Mouse (Mus musculus) heart, adult 2 months (tissue): ENCODE results near the gene Slit3. TPM values are rescaled to one million over a fixed set of nuclear protein-coding genes. Genes with fewer than 3 reads are reported as not detected.

Experiments
- DNase-seq, 2 experiments: peaks; one replicate each; pipeline ENCODE4 v3.0.0; 2021
- H3K27ac ChIP-seq: fragments of 200-600 bp; 2 replicates; pipeline ENCODE4 v1.8.1; 2022
- H3K27me3 ChIP-seq: fragments of 200-500 bp; 2 replicates; pipeline ENCODE4 v1.6.1; 2012; ENCODE audit warnings: mild to moderate bottlenecking, low read length, inconsistent platforms, mixed read lengths; ENCODE audit not compliant: control insufficient read depth, insufficient read depth
- H3K36me3 ChIP-seq: fragments of 200-500 bp; 2 replicates; pipeline ENCODE4 v1.6.1; 2012; ENCODE audit warnings: low read length, inconsistent platforms; ENCODE audit not compliant: control insufficient read depth, insufficient read depth
- H3K4me1 ChIP-seq: fragments of 200-500 bp; 2 replicates; pipeline ENCODE4 v1.6.1; 2011; ENCODE audit warnings: low read length; ENCODE audit not compliant: control insufficient read depth, insufficient read depth
- H3K4me3 ChIP-seq: fragments of 200-600 bp; 2 replicates; pipeline ENCODE4 v1.8.1; 2022
- H3K79me2 ChIP-seq: fragments of 200-500 bp; replicated peaks from 2 replicates; pipeline ENCODE4 v1.6.1; 2012; ENCODE audit warnings: mild to moderate bottlenecking, inconsistent platforms, low read length, moderate library complexity, mixed read lengths; ENCODE audit not compliant: control insufficient read depth, insufficient read depth
- H3K9ac ChIP-seq: fragments of 200-500 bp; 2 replicates; pipeline ENCODE4 v1.6.1; 2012; ENCODE audit warnings: low read depth, mild to moderate bottlenecking, control low read depth, inconsistent platforms, low read length, mixed read lengths
- CTCF ChIP-seq: fragments of 200-600 bp; IDR thresholded peaks from 2 replicates; pipeline ENCODE4 v1.8.1; 2022; ENCODE audit warnings: antibody characterized with exemption, mild to moderate bottlenecking, moderate library complexity
- EP300 ChIP-seq: fragments of 200-500 bp; IDR thresholded peaks from 2 replicates; pipeline ENCODE4 v1.6.1; 2011; ENCODE audit warnings: low read depth, low read length, control low read depth; ENCODE audit not compliant: insufficient read depth
- POLR2A ChIP-seq: fragments of 200-500 bp; IDR thresholded peaks from 2 replicates; pipeline ENCODE4 v1.6.1; 2011; ENCODE audit warnings: mild to moderate bottlenecking, low read depth, low read length, control low read depth; ENCODE audit not compliant: insufficient read depth
- WGBS: fragments of 180-500 bp; shearing (Covaris S2); methylation state at CpG from one replicate; pipeline ENCODE4 v1.1.7; 2018; 5-methylcytosine and 5-hydroxymethylcytosine counted together
- intact Hi-C: fragments of 180-260 bp; cut with DNase I; formaldehyde crosslinking; loops from one replicate; pipeline ENCODE4 v1.15.1; 2025
- polyA plus RNA-seq: library from polyadenylated mRNA; depleted of rRNA; stranded (reverse); fragments of >200 nt; gene quantifications from 2 replicates; pipeline ENCODE4 v1.2.3, GENCODE M21; 2012
- total RNA-seq, 2 experiments: library from RNA; stranded (reverse); gene quantifications; 2 replicates each; pipeline ENCODE4 v1.2.3; 2021

Slit3 gene
- total and polyA plus RNA-seq, 3 experiments: 12.3 to 15.8 (median 14.6) TPM

GRCm38 (mm10) chr11:35491701-35492100 lies 370.7 kb downstream of the Slit3 start:
- no peak for TF ChIP-seq EP300
- TF ChIP-seq POLR2A: no peak
- TF ChIP-seq CTCF: no peak
- Histone ChIP-seq H3K4me3 (no peak overlapping the region), H3K27ac (no peak overlapping the region), H3K79me2 (no peaks in the 10 kb centered on the region), H3K36me3 (no peaks in the 10 kb centered on the region), H3K27me3 (no peaks in the 10 kb centered on the region), H3K4me1 (no peaks in the 10 kb centered on the region), H3K9ac (no peak overlapping the region)
- WGBS: 64% methylated on average over 5 of the region's 5 CpGs
- intact Hi-C loops: no loop called here
- DNase-seq: no peak

DNA sequence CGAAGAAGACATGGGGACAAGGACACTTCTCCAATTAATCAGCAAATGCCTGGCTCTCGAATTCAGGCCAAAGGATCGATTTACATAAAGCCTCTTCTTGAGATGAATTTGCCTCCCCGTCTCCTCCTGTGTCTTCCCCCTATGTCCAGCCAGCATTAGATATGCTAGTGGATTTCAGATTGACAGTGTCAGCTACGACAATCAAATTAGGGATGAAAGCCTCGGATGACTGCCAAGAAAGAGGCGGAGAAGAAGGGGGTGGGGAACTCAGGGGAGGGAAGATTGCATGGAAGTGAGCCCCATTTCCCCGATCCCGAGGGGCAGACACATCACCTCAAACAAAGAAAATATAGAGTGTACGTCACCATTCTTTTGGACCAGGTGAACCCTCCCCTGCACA lies 375.9 kb downstream of the Slit3 start:
- intact Hi-C loops: no loop called here
- Histone ChIP-seq H3K27ac (no peak overlapping the region), H3K27me3 (no peaks in the 10 kb centered on the region), H3K4me1 (no peaks in the 10 kb centered on the region), H3K36me3 (no peaks in the 10 kb centered on the region), H3K79me2 (no peaks in the 10 kb centered on the region), H3K9ac (no peak overlapping the region), H3K4me3 (no peak overlapping the region)
- DNase-seq: no peak
- 80% methylated on average over 10 of the region's 10 CpGs for WGBS
- TF ChIP-seq POLR2A: no peak
- no peak for TF ChIP-seq EP300
- TF ChIP-seq CTCF: no peak

- DNase-seq: no peak
- TF ChIP-seq EP300 (no peak), POLR2A (no peak), CTCF (no peak)
- Histone ChIP-seq H3K27me3 (no peaks in the 10 kb centered on the region), H3K4me1 (no peaks in the 10 kb centered on the region; the same call in 1 of the 2 replicates), H3K4me3 (no peak overlapping the region), H3K36me3 (no peaks in the 10 kb centered on the region), H3K79me2 (no peaks in the 10 kb centered on the region), H3K9ac (no peak overlapping the region), H3K27ac (no peak overlapping the region)
- intact Hi-C loops: no loop called here
- WGBS: 84% methylated on average over 8 of the region's 8 CpGs
Observed at GRCm38 (mm10) chr11:35497961-35498360, 376.9 kb downstream of the Slit3 start.

GRCm38 (mm10) chr11:35502128-35502527 lies 381.1 kb downstream of the Slit3 start:
- H3K9ac ChIP-seq: no peak overlapping the region
- WGBS: 21% methylated on average over 3 of the region's 3 CpGs
- intact Hi-C loops: no loop called here

DNA sequence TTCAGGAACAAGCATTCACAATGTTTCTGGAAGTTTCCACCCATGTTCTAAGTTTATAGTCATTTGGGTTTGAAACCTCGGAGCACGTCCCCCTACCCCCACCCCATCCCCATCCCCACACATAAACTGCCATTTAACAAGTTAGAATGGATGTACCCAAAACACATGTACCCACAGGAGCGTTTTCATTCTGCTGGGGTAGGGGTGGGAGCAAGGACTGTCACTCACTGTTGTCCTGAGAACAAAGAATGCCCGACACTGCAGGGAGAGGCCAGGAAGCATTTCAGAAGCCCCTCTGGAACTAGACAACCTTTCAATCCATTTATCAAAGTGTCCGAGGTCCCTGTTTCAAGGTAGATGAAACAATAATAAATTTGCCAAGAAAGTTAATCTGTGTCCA lies 383.0 kb downstream of the Slit3 start:
- DNase-seq: no peak
- no peaks in the 10 kb centered on the region; the same call in 1 of the 2 replicates for H3K4me1 ChIP-seq
- H3K79me2 ChIP-seq: no peaks in the 10 kb centered on the region
- H3K36me3 ChIP-seq: no peaks in the 10 kb centered on the region
- intact Hi-C loops: no loop called here
- no peak overlapping the region for H3K27ac ChIP-seq
- H3K4me3 ChIP-seq: no peak overlapping the region
- no peak overlapping the region for H3K9ac ChIP-seq
- H3K27me3 ChIP-seq: no peaks in the 10 kb centered on the region
- TF ChIP-seq CTCF: no peak
- TF ChIP-seq EP300: no peak
- no peak for TF ChIP-seq POLR2A
- 56% methylated on average over 5 of the region's 5 CpGs for WGBS

More at GRCm38 (mm10) chr11:35502128-35502527, 381.1 kb downstream of the Slit3 start:
- TF ChIP-seq CTCF: no peak
- TF ChIP-seq POLR2A: no peak
- no peak for TF ChIP-seq EP300
- no peak overlapping the region for H3K27ac ChIP-seq
- H3K79me2 ChIP-seq: no peaks in the 10 kb centered on the region
- H3K4me1 ChIP-seq: no peaks in the 10 kb centered on the region; the same call in 1 of the 2 replicates
- H3K27me3 ChIP-seq: no peaks in the 10 kb centered on the region
- DNase-seq: no peak
- no peaks in the 10 kb centered on the region for H3K36me3 ChIP-seq
- H3K4me3 ChIP-seq: no peak overlapping the region

GRCm38 (mm10) chr11:35504916-35505315 lies 383.9 kb downstream of the Slit3 start:
- DNase-seq: no peak
- TF ChIP-seq CTCF (no peak), EP300 (no peak), POLR2A (no peak)
- H3K79me2 ChIP-seq: no peaks in the 10 kb centered on the region
- no peaks in the 10 kb centered on the region; the same call in 1 of the 2 replicates for H3K4me1 ChIP-seq
- H3K36me3 ChIP-seq: no peaks in the 10 kb centered on the region
- intact Hi-C loops: no loop called here
- 74% methylated on average over 8 of the region's 8 CpGs for WGBS
- no peak overlapping the region for H3K27ac ChIP-seq
- no peaks in the 10 kb centered on the region for H3K27me3 ChIP-seq
- H3K9ac ChIP-seq: no peak overlapping the region
- no peak overlapping the region for H3K4me3 ChIP-seq
